Mouse (Mus musculus): ENCODE measurements around the gene Chd2.

- TF ChIP-seq CTCF (IDR thresholded peaks at IDR 0.05; ENCODE audit: low read depth, low read length) (no peak), EP300 (IDR thresholded peaks at IDR 0.05; ENCODE audit: insufficient read depth, low read depth, low read length) (no peak), POLR2A (IDR thresholded peaks at IDR 0.05; ENCODE audit: insufficient read depth, low read length) (no peak)
Observed at GRCm38 (mm10) chr7:73575257-73575656, 33.6 kb upstream of the Chd2 start.

All from ES-Bruce4 (cell line).